Mouse (Mus musculus): ENCODE measurements around the gene Rassf2. TPM values are rescaled to one million over a fixed set of nuclear protein-coding genes. Genes with fewer than 3 reads are reported as not detected.

Rassf2 gene
- polyA plus RNA-seq, 1 experiment from 2014 or later, result 3.2 TPM

- CTCF ChIA-PET, result no interaction called here
- ATAC-seq (no peak), DNase-seq (ENCODE audit: low read depth, low spot score) (no peak)
- in situ Hi-C loops (cut with MboI; ENCODE audit: low pct_unique_long_range_greater_than_20kb), result no loop called here
- POLR2A ChIA-PET, result no interaction called here
- TF ChIP-seq CTCF (IDR thresholded peaks at IDR 0.05), result no peak
- H3K27me3 ChIP-seq, result no peaks in the 10 kb centered on the region
These were observed 4.8 kb upstream of the Rassf2 start for GRCm38 (mm10) chr2:132034590-132035469.

GRCm38 (mm10) chr2:132031364-132032095 is 1.5 kb upstream of the Rassf2 start:
- ChIA-PET CTCF (no interaction called here), POLR2A (no interaction called here)
- no peaks in the 10 kb centered on the region for H3K27me3 ChIP-seq
- no peak for TF ChIP-seq CTCF (IDR thresholded peaks at IDR 0.05)
- in situ Hi-C loops (cut with MboI; ENCODE audit: low pct_unique_long_range_greater_than_20kb), result no loop called here
- no peak for ATAC-seq
- no peak for DNase-seq (ENCODE audit: low read depth, low spot score)

- ChIA-PET CTCF (interaction anchor here (1.5 kb wide), 1 partner anchor 86 kb away, joined by 3 read pairs; no protein-coding TSS in a partner anchor), POLR2A (no interaction called here)
These were observed 633 bp upstream of the Rassf2 start for GRCm38 (mm10) chr2:132030418-132031363.

GRCm38 (mm10) chr2:132028894-132029605 is 1.0 kb downstream of the Rassf2 start:
- ATAC-seq (no peak), DNase-seq (ENCODE audit: low read depth, low spot score) (no peak)
- no peak for TF ChIP-seq CTCF (IDR thresholded peaks at IDR 0.05)
- H3K27me3 ChIP-seq, result no peaks in the 10 kb centered on the region
- CTCF ChIA-PET, result interaction anchor here (1.5 kb wide), 1 partner anchor 88 kb away, joined by 3 read pairs; no protein-coding TSS in a partner anchor
- in situ Hi-C loops (cut with MboI; ENCODE audit: low pct_unique_long_range_greater_than_20kb), result no loop called here
- POLR2A ChIA-PET, result interaction anchor here (0.7 kb wide), 1 partner anchor 26 kb away, joined by 3 read pairs; no protein-coding TSS in a partner anchor

More at GRCm38 (mm10) chr2:132030418-132031363, 633 bp upstream of the Rassf2 start:
- ATAC-seq (no peak), DNase-seq (ENCODE audit: low read depth, low spot score) (no peak)
- in situ Hi-C loops (cut with MboI; ENCODE audit: low pct_unique_long_range_greater_than_20kb), result no loop called here
- no peaks in the 10 kb centered on the region for H3K27me3 ChIP-seq
- no peak for TF ChIP-seq CTCF (IDR thresholded peaks at IDR 0.05)

- CTCF ChIA-PET, result interaction anchor here (1.3 kb wide), 1 partner anchor 14 kb away, joined by 4 read pairs; no protein-coding TSS in a partner anchor
- in situ Hi-C loops (cut with MboI; ENCODE audit: low pct_unique_long_range_greater_than_20kb), result no loop called here
- no peak for TF ChIP-seq CTCF (IDR thresholded peaks at IDR 0.05)
These were observed 2.0 kb downstream of the Rassf2 start for GRCm38 (mm10) chr2:132028107-132028506.

GRCm38 (mm10) chr2:132027366-132027765 is 2.7 kb downstream of the Rassf2 start:
- ChIA-PET POLR2A (no interaction called here), CTCF (interaction anchor here (1.3 kb wide), 1 partner anchor 14 kb away, joined by 4 read pairs; no protein-coding TSS in a partner anchor)
- H3K27me3 ChIP-seq, result no peaks in the 10 kb centered on the region
- ATAC-seq (no peak), DNase-seq (ENCODE audit: low read depth, low spot score) (no peak)
- no peak for TF ChIP-seq CTCF (IDR thresholded peaks at IDR 0.05)
- in situ Hi-C loops (cut with MboI; ENCODE audit: low pct_unique_long_range_greater_than_20kb), result no loop called here

More at GRCm38 (mm10) chr2:132028107-132028506, 2.0 kb downstream of the Rassf2 start:
- no peak for ATAC-seq
- no peak for DNase-seq (ENCODE audit: low read depth, low spot score)
- POLR2A ChIA-PET, result no interaction called here
- no peaks in the 10 kb centered on the region for H3K27me3 ChIP-seq

GRCm38 (mm10) chr2:132024028-132024427 is 6.0 kb downstream of the Rassf2 start:
- ChIA-PET CTCF (interaction anchor here (1.3 kb wide), 1 partner anchor 12 kb away, joined by 3 read pairs; no protein-coding TSS in a partner anchor), POLR2A (no interaction called here)
- H3K27me3 ChIP-seq, result no peaks in the 10 kb centered on the region
- DNase-seq (ENCODE audit: low read depth, low spot score) (no peak), ATAC-seq (no peak)
- no peak for TF ChIP-seq CTCF (IDR thresholded peaks at IDR 0.05)
- in situ Hi-C loops (cut with MboI; ENCODE audit: low pct_unique_long_range_greater_than_20kb), result no loop called here

GRCm38 (mm10) chr2:132022621-132023020 is 7.4 kb downstream of the Rassf2 start:
- ChIA-PET CTCF (no interaction called here), POLR2A (no interaction called here)
- no peak for DNase-seq (ENCODE audit: low read depth, low spot score)
- H3K27me3 ChIP-seq, result no peaks in the 10 kb centered on the region
- TF ChIP-seq CTCF (IDR thresholded peaks at IDR 0.05), result no peak
- ATAC-seq, result no peak
- in situ Hi-C loops (cut with MboI; ENCODE audit: low pct_unique_long_range_greater_than_20kb), result no loop called here

- no peak for TF ChIP-seq CTCF (IDR thresholded peaks at IDR 0.05)
- DNase-seq (ENCODE audit: low read depth, low spot score), result no peak
- H3K27me3 ChIP-seq, result no peaks in the 10 kb centered on the region
- POLR2A ChIA-PET, result interaction anchor here (1.0 kb wide), 1 partner anchor 13 kb away, joined by 3 read pairs; no protein-coding TSS in a partner anchor
- CTCF ChIA-PET, result no interaction called here
- no peak for ATAC-seq
- in situ Hi-C loops (cut with MboI; ENCODE audit: low pct_unique_long_range_greater_than_20kb), result no loop called here
These were observed 8.4 kb downstream of the Rassf2 start for GRCm38 (mm10) chr2:132021616-132022015.

Data from Patski (cell line).